Mouse (Mus musculus): Measurements from ENCODE around the gene Gigyf1. TPM values are rescaled to one million over a fixed set of nuclear protein-coding genes. Genes with fewer than 3 reads are reported as not detected.

Gene Gigyf1
- polyA plus RNA-seq, 1 experiment from 2014 or later: 12.1 TPM

DNA sequence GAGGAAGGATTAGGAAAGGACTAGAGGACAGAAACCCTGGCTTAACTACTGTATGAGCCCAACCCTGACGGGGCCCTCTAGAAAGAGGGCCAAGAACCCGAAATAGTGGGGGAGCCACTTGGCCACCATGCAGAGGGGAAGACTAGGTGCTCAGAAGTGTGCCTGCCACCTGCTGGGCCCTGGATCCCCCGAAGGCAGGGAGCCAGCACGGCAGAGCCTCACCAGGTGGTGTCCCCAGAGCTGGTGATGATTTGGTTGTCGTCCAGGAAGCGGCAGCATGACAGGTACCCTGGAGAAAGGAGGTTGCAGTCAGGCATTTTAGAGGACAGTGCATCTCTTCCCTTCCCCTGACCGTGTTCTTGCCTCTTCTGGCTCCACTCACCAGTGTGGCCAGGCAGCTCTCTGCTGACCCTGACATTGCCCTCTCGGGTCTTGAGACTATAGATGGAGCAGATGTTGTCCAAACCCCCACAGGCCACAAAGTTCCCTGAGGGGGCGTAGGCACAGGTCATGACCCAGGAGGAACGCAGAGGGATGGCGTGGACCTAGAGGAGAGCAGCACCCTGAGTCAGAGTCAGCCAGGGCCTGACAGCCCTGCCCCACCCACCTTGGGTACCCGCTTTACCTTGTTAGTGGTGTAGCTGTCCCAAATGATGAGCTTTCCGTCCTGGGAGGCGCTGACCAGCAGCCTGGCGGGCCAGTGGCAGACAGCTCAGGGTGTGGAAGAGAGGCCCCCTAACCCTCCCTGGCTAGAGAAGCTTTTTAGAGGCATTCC is 11.1 kb downstream of the Gigyf1 start:
- Histone ChIP-seq H3K4me3 (peak overlapping the region; percentile 87; the same call in 1 of the 2 replicates), H3K4me1 (peaks cover 27% of the 10 kb centered on the region; the same call in 1 of the 2 replicates), H3K9ac (no peak overlapping the region), H3K36me3 (peaks cover 55% of the 10 kb centered on the region), H3K4me2 (0 out of 2 replicates have a peak overlapping the region, but pooled peaks have one; percentile 96), H3K27me3 (no peaks in the 10 kb centered on the region), H3K9me3 (no peaks in the 10 kb centered on the region), H3K27ac (no peak overlapping the region)
- ATAC-seq (ENCODE audit: borderline replicate concordance, extremely low read depth, low FRiP score, low TSS enrichment): no peak
- WGBS: 70% methylated on average over 15 of the region's 15 CpGs

GRCm38 (mm10) chr5:137530075-137530474 is 11.7 kb downstream of the Gigyf1 start:
- Histone ChIP-seq H3K4me1 (peaks cover 27% of the 10 kb centered on the region; the same call in 1 of the 2 replicates), H3K9me3 (no peaks in the 10 kb centered on the region), H3K27ac (peak overlapping the region; percentile 94), H3K4me2 (peak overlapping the region; percentile 96), H3K36me3 (peaks cover 48% of the 10 kb centered on the region), H3K27me3 (no peaks in the 10 kb centered on the region), H3K4me3 (peak overlapping the region; percentile 87), H3K9ac (peak overlapping the region; percentile 84; the same call in 1 of the 2 replicates)
- 70% methylated on average over 8 of the region's 8 CpGs for WGBS
- ATAC-seq (ENCODE audit: borderline replicate concordance, extremely low read depth, low FRiP score, low TSS enrichment): no peak

- H3K36me3 ChIP-seq: peaks cover 41% of the 10 kb centered on the region
- H3K4me2 ChIP-seq: peak overlapping the region; percentile 96
- H3K9me3 ChIP-seq: no peaks in the 10 kb centered on the region
- H3K27ac ChIP-seq: peak overlapping the region; percentile 94
- H3K4me3 ChIP-seq: peak overlapping the region; percentile 87
- peak overlapping the region; percentile 84 for H3K9ac ChIP-seq
- H3K27me3 ChIP-seq: no peaks in the 10 kb centered on the region
- WGBS: under 1% methylated on average over 46 of the region's 46 CpGs
- ATAC-seq (ENCODE audit: borderline replicate concordance, extremely low read depth, low FRiP score, low TSS enrichment): peak; percentile 55
- peaks cover 24% of the 10 kb centered on the region; the same call in 1 of the 2 replicates for H3K4me1 ChIP-seq
Measured at GRCm38 (mm10) chr5:137530588-137531413, 12.5 kb downstream of the Gigyf1 start.

DNA sequence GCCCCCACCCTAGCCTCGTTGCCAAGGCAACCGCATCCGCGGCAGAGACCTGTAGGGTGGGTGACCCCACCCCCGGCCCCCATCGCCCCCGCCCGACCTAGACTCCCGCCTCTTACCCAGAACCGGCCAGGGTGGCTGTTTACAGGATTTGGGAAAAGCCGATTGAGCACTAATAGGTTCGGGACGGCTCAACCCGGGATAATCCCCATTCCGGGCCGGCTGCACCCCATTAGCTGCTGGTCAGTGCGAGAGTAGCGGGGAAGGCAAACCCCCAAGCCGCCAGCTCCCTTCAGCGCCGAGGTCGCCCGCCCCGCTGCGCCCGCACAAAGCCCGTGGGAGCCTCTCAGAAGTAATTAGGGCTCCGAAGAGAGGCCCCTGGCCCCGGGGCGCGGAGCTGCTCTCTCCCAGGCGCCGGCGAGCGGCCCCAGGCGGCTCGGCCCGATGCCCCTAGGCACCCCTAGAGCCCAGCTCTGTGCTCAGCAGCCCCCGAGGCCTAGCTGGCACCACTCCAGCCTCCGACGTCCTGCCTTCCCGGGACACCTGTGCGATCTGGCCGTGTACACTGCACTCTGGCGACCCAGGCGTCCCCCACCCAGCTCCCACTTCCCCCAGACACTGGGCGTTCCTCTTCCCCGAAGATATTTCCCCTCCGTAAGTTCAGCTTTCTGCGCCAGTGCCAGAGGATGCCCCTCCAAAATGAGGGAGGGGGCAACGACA is 13.2 kb downstream of the Gigyf1 start:
- 0 out of 2 replicates have a peak, but pooled peaks have one; percentile 5 for ATAC-seq (ENCODE audit: borderline replicate concordance, extremely low read depth, low FRiP score, low TSS enrichment)
- WGBS: under 1% methylated on average over 51 of the region's 51 CpGs
- H3K27ac ChIP-seq: peak overlapping the region; percentile 94

GRCm38 (mm10) chr5:137532131-137532807 is 13.9 kb downstream of the Gigyf1 start:
- peak overlapping the region; percentile 87 for H3K4me3 ChIP-seq
- peaks cover 16% of the 10 kb centered on the region; the same call in 1 of the 2 replicates for H3K4me1 ChIP-seq
- H3K4me2 ChIP-seq: peak overlapping the region; percentile 96
- peaks cover 29% of the 10 kb centered on the region for H3K36me3 ChIP-seq
- H3K27me3 ChIP-seq: no peaks in the 10 kb centered on the region
- ATAC-seq (ENCODE audit: borderline replicate concordance, extremely low read depth, low FRiP score, low TSS enrichment): no peak; the same call in 1 of the 2 replicates
- no peaks in the 10 kb centered on the region for H3K9me3 ChIP-seq
- peak overlapping the region; percentile 94 for H3K27ac ChIP-seq
- under 1% methylated on average over 19 of the region's 19 CpGs for WGBS
- peak overlapping the region; percentile 84 for H3K9ac ChIP-seq

More for the DNA sequence above, 13.2 kb downstream of the Gigyf1 start:
- no peaks in the 10 kb centered on the region for H3K27me3 ChIP-seq
- peaks cover 35% of the 10 kb centered on the region for H3K36me3 ChIP-seq
- H3K4me1 ChIP-seq: peaks cover 17% of the 10 kb centered on the region; the same call in 1 of the 2 replicates
- H3K4me3 ChIP-seq: peak overlapping the region; percentile 87
- peak overlapping the region; percentile 84 for H3K9ac ChIP-seq
- H3K4me2 ChIP-seq: peak overlapping the region; percentile 96
- H3K9me3 ChIP-seq: no peaks in the 10 kb centered on the region

DNA sequence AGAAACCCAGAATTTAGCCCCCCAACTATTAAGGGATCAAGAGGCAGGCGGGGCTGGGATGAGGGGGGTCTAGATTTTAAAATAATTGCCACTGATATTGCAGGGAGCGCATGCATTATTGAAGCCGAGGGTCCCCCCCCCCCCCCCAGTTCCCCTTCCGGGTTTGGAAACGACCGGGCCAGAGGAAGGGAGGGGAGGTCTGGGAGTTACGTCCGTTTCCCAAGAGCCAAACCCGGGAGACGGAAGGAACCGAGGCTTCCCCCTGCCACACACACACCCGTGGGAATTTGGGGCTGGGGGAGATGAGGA is 14.4 kb downstream of the Gigyf1 start:
- H3K4me3 ChIP-seq: peak overlapping the region; percentile 87
- 1% methylated on average over 9 of the region's 12 CpGs for WGBS
- peaks cover 16% of the 10 kb centered on the region; the same call in 1 of the 2 replicates for H3K4me1 ChIP-seq
- peaks cover 25% of the 10 kb centered on the region for H3K36me3 ChIP-seq
- H3K27me3 ChIP-seq: no peaks in the 10 kb centered on the region
- H3K9ac ChIP-seq: peak overlapping the region; percentile 84
- ATAC-seq (ENCODE audit: borderline replicate concordance, extremely low read depth, low FRiP score, low TSS enrichment): peak; percentile 3; the same call in 1 of the 2 replicates
- no peaks in the 10 kb centered on the region for H3K9me3 ChIP-seq
- peak overlapping the region; percentile 96 for H3K4me2 ChIP-seq
- H3K27ac ChIP-seq: peak overlapping the region; percentile 94

GRCm38 (mm10) chr5:137533117-137533827 is 14.9 kb downstream of the Gigyf1 start, which contains the start of the genes Epo and Gnb2:
Gene Epo (minus strand): TSS chr5:137533242.
Gene Gnb2 (minus strand): TSS chr5:137533510.
- peak within 1 kb of the TSS; percentile 84 for H3K9ac ChIP-seq
- no peaks in the 10 kb centered on the region for H3K9me3 ChIP-seq
- H3K4me1 ChIP-seq: peaks cover 16% of the 10 kb centered on the region; the same call in 1 of the 2 replicates
- H3K36me3 ChIP-seq: peaks cover 20% of the 10 kb centered on the region
- WGBS: under 1% methylated on average over 40 of the region's 40 CpGs
- ATAC-seq (ENCODE audit: borderline replicate concordance, extremely low read depth, low FRiP score, low TSS enrichment): peak; percentile 72
- H3K4me3 ChIP-seq: peak within 1 kb of the TSS; percentile 87
- peak within 1 kb of the TSS; percentile 96 for H3K4me2 ChIP-seq
- no peaks in the 10 kb centered on the region for H3K27me3 ChIP-seq
- H3K27ac ChIP-seq: peak within 1 kb of the TSS; percentile 94

GRCm38 (mm10) chr5:137534762-137535161 is 16.4 kb downstream of the Gigyf1 start:
- no peak overlapping the region for H3K9ac ChIP-seq

DNA sequence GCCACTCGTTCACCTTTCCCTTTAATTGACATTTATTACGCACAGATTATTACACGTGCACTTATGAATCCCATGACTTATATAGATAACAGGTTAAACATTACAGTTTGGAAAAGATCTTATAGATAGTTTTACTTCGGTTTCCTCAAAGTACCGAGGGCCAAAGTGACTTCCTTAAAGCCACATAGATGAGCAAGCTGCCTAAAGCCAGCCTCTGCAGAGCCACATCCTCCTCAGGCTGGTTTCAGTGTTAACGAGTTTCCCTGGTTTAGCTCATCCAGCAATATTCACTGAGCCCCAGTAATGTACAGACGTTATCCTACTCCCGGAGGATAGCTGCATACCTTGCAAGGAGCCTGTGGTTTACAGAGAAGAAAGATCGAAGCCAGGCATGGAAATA is 17.0 kb downstream of the Gigyf1 start:
- Histone ChIP-seq H3K27me3 (no peaks in the 10 kb centered on the region), H3K4me1 (peaks cover 11% of the 10 kb centered on the region; the same call in 1 of the 2 replicates), H3K9ac (no peak overlapping the region), H3K36me3 (no peaks in the 10 kb centered on the region), H3K4me3 (no peak overlapping the region), H3K27ac (no peak overlapping the region), H3K4me2 (no peak overlapping the region), H3K9me3 (no peaks in the 10 kb centered on the region)
- no peak for ATAC-seq (ENCODE audit: borderline replicate concordance, extremely low read depth, low FRiP score, low TSS enrichment)
- 71% methylated on average over 9 of the region's 9 CpGs for WGBS

More at GRCm38 (mm10) chr5:137534762-137535161, 16.4 kb downstream of the Gigyf1 start:
- Histone ChIP-seq H3K36me3 (peaks cover 5% of the 10 kb centered on the region), H3K4me3 (no peak overlapping the region), H3K4me2 (no peak overlapping the region), H3K4me1 (peaks cover 16% of the 10 kb centered on the region; the same call in 1 of the 2 replicates), H3K27ac (no peak overlapping the region), H3K27me3 (no peaks in the 10 kb centered on the region), H3K9me3 (no peaks in the 10 kb centered on the region)
- 70% methylated on average over 3 of the region's 3 CpGs for WGBS
- ATAC-seq (ENCODE audit: borderline replicate concordance, extremely low read depth, low FRiP score, low TSS enrichment): no peak

- H3K4me3 ChIP-seq: no peak overlapping the region
- WGBS: 53% methylated on average over 4 of the region's 4 CpGs
- H3K36me3 ChIP-seq: no peaks in the 10 kb centered on the region
- no peak for ATAC-seq (ENCODE audit: borderline replicate concordance, extremely low read depth, low FRiP score, low TSS enrichment)
- H3K4me2 ChIP-seq: no peak overlapping the region
- no peak overlapping the region for H3K27ac ChIP-seq
- no peak overlapping the region for H3K9ac ChIP-seq
- no peaks in the 10 kb centered on the region for H3K9me3 ChIP-seq
- H3K27me3 ChIP-seq: no peaks in the 10 kb centered on the region
- 0 out of 2 replicates have a peak, but pooled peaks cover 9% of the 10 kb centered on the region for H3K4me1 ChIP-seq
Measured at GRCm38 (mm10) chr5:137537461-137537860, 19.1 kb downstream of the Gigyf1 start.

Data from lung, embryonic 15.5 days (tissue).